10 mouse cellular contexts compared by ENCODE assay signal in the genomic region with DNA sequence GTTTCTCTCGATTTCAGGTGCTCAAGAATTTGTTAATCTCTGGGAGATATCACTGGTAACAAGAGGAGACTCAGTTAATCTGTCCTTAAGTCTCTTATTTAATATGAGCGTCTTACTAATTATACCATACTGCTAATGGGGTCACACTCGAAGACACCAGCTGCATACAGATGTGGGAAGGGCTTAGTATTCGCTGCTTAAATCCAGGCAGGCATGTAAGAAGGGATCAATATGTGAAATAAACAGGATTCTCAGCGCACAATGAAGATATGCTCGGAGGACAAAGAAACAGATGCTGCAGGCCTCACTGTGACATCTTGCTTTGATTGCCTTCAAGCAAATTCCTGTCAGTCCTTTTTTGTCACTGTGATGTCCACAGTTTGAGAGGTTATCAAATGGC.
"Had no signal": no experiment of that assay in that cellular context is flagged by ENCODE, and none has a peak within 500 bp of the region (broad histone marks: within the 10 kb centered on the region; RNA-seq: fewer than 3 reads in every experiment).

No protein-coding gene starts in this region.

- H3K4me2 ChIP-seq: limb, embryonic 13.5 days; neural tube, embryonic 15.5 days had no signal

- DNase-seq: kidney, postnatal 14 days; left cerebral cortex, postnatal 4 days; lung, adult 18-20 months; right cerebral cortex, postnatal 4 days; spleen, adult 18-20 months; thymus, adult 18-20 months; thymus, postnatal 14 days had no signal

- H3K27me3 ChIP-seq: limb, embryonic 13.5 days; neural tube, embryonic 15.5 days had no signal

- H3K4me3 ChIP-seq: limb, embryonic 13.5 days; neural tube, embryonic 15.5 days had no signal

- H3K4me1 ChIP-seq: limb, embryonic 13.5 days had no signal

- H3K9ac ChIP-seq: limb, embryonic 13.5 days; liver, embryonic 14.5 days; neural tube, embryonic 15.5 days had no signal

- H3K36me3 ChIP-seq: limb, embryonic 13.5 days; neural tube, embryonic 15.5 days had no signal

- H3K27ac ChIP-seq: limb, embryonic 13.5 days; liver, embryonic 14.5 days; neural tube, embryonic 15.5 days had no signal

- H3K9me3 ChIP-seq: limb, embryonic 13.5 days; neural tube, embryonic 15.5 days had no signal
